Mouse (Mus musculus): ENCODE data around the gene Gm49322. TPM values are rescaled to one million over a fixed set of nuclear protein-coding genes. Genes with fewer than 3 reads are reported as not detected.
A peak's percentile ranks its signal among the peaks of the same experiment; 100 is the strongest.

Gene Gm49322
- polyA plus RNA-seq, 1 experiment = 1.9 TPM

GRCm38 (mm10) chr10:80618181-80618580, 12.4 kb downstream of the Gm49322 start:
- TF ChIP-seq CTCF (IDR thresholded peaks at IDR 0.05; ENCODE audit: control insufficient read depth, insufficient read depth, insufficient replicate concordance, low read depth, low read length) = 0 out of 2 replicates have a peak, but pooled peaks have one; percentile 3
- TF ChIP-seq POLR2A (IDR thresholded peaks at IDR 0.05; ENCODE audit: control insufficient read depth, low read depth, low read length) = no peak
- Histone ChIP-seq H3K36me3 (ENCODE audit: control insufficient read depth, insufficient read depth, low read length) (no peaks in the 10 kb centered on the region), H3K4me1 (ENCODE audit: control insufficient read depth, insufficient read depth, low read length) (peaks cover 6% of the 10 kb centered on the region), H3K27me3 (ENCODE audit: control insufficient read depth, insufficient read depth, low read length) (no peaks in the 10 kb centered on the region), H3K4me3 (ENCODE audit: control insufficient read depth, low read depth, low read length) (no peak overlapping the region), H3K27ac (ENCODE audit: control insufficient read depth, insufficient read depth, low read depth, low read length) (no peak overlapping the region)

- Histone ChIP-seq H3K27ac (ENCODE audit: control insufficient read depth, insufficient read depth, low read depth, low read length) (0 out of 2 replicates have a peak overlapping the region, but pooled peaks have one; percentile 24), H3K4me3 (ENCODE audit: control insufficient read depth, low read depth, low read length) (peak overlapping the region; percentile 97), H3K27me3 (ENCODE audit: control insufficient read depth, insufficient read depth, low read length) (no peaks in the 10 kb centered on the region), H3K4me1 (ENCODE audit: control insufficient read depth, insufficient read depth, low read length) (peaks cover 15% of the 10 kb centered on the region), H3K36me3 (ENCODE audit: control insufficient read depth, insufficient read depth, low read length) (no peaks in the 10 kb centered on the region)
- TF ChIP-seq POLR2A (IDR thresholded peaks at IDR 0.05; ENCODE audit: control insufficient read depth, low read depth, low read length) = no peak
- TF ChIP-seq CTCF (IDR thresholded peaks at IDR 0.05; ENCODE audit: control insufficient read depth, insufficient read depth, insufficient replicate concordance, low read depth, low read length) = no peak
These were observed 13.8 kb downstream of the Gm49322 start for GRCm38 (mm10) chr10:80619465-80620244.

GRCm38 (mm10) chr10:80620365-80620764, 14.5 kb downstream of the Gm49322 start:
- TF ChIP-seq CTCF (IDR thresholded peaks at IDR 0.05; ENCODE audit: control insufficient read depth, insufficient read depth, insufficient replicate concordance, low read depth, low read length) (no peak), POLR2A (IDR thresholded peaks at IDR 0.05; ENCODE audit: control insufficient read depth, low read depth, low read length) (no peak)
- Histone ChIP-seq H3K27me3 (ENCODE audit: control insufficient read depth, insufficient read depth, low read length) (no peaks in the 10 kb centered on the region), H3K36me3 (ENCODE audit: control insufficient read depth, insufficient read depth, low read length) (no peaks in the 10 kb centered on the region), H3K4me3 (ENCODE audit: control insufficient read depth, low read depth, low read length) (peak overlapping the region; percentile 97), H3K27ac (ENCODE audit: control insufficient read depth, insufficient read depth, low read depth, low read length) (no peak overlapping the region), H3K4me1 (ENCODE audit: control insufficient read depth, insufficient read depth, low read length) (peaks cover 15% of the 10 kb centered on the region)

GRCm38 (mm10) chr10:80620796-80621689, 15.2 kb downstream of the Gm49322 start:
- no peaks in the 10 kb centered on the region for H3K36me3 ChIP-seq (ENCODE audit: control insufficient read depth, insufficient read depth, low read length)

DNA sequence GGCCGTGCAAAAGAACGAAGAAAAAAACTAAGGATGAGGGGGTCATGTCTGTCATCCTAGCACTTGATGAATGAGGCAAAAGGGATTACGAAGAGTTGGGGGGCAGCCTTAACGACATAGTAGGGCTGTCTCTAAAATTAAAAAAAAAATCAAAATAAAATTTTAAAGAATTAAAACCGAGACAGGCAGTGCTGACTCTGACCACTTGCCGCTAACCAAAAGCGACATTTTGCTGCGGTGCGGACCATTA, 15.8 kb downstream of the Gm49322 start:
- Histone ChIP-seq H3K27ac (ENCODE audit: control insufficient read depth, insufficient read depth, low read depth, low read length) (peak overlapping the region; percentile 99), H3K27me3 (ENCODE audit: control insufficient read depth, insufficient read depth, low read length) (no peaks in the 10 kb centered on the region), H3K36me3 (ENCODE audit: control insufficient read depth, insufficient read depth, low read length) (no peaks in the 10 kb centered on the region), H3K4me1 (ENCODE audit: control insufficient read depth, insufficient read depth, low read length) (peaks cover 15% of the 10 kb centered on the region), H3K4me3 (ENCODE audit: control insufficient read depth, low read depth, low read length) (peak overlapping the region; percentile 97)
- TF ChIP-seq POLR2A (IDR thresholded peaks at IDR 0.05; ENCODE audit: control insufficient read depth, low read depth, low read length) (no peak), CTCF (IDR thresholded peaks at IDR 0.05; ENCODE audit: control insufficient read depth, insufficient read depth, insufficient replicate concordance, low read depth, low read length) (no peak)

More at GRCm38 (mm10) chr10:80620796-80621689, 15.2 kb downstream of the Gm49322 start:
- Histone ChIP-seq H3K27me3 (ENCODE audit: control insufficient read depth, insufficient read depth, low read length) (no peaks in the 10 kb centered on the region), H3K4me3 (ENCODE audit: control insufficient read depth, low read depth, low read length) (peak overlapping the region; percentile 97), H3K27ac (ENCODE audit: control insufficient read depth, insufficient read depth, low read depth, low read length) (peak overlapping the region; percentile 99), H3K4me1 (ENCODE audit: control insufficient read depth, insufficient read depth, low read length) (peaks cover 15% of the 10 kb centered on the region)
- TF ChIP-seq CTCF (IDR thresholded peaks at IDR 0.05; ENCODE audit: control insufficient read depth, insufficient read depth, insufficient replicate concordance, low read depth, low read length) = no peak
- TF ChIP-seq POLR2A (IDR thresholded peaks at IDR 0.05; ENCODE audit: control insufficient read depth, low read depth, low read length) = no peak

DNA sequence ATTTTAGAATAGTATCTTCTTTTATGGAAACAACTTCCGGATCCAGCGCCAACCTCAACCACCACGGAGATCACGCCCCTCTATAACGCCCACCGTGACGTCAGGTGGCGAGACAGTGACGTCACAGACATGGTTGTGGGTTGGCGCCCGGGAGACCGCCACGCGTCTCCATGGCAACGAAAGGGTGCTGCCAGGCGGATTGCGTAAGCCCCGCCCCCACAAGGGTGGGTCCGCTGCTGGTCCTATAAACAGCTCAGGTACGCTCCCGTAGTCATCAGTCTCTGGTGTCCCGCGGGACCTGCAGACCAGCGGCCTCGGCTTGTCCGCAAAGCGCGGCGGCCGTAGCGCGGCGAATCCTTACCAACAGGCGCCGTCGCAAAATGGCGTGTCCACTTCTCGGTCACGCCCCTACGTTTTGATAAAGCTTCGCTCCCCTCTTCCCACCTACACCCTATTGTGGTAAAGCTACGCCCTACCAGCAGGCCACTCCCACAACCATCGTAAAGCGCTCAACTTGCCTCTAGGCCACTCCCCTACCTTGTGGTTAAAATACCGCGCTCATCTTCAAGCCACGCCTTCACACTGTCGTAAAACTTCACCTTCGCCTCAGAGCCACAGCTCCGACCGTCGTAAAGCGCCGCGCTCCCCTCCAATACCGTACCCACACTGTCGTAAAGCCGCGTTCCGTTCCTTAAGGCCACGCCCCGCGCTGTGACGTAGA, 16.3 kb downstream of the Gm49322 start:
- Histone ChIP-seq H3K27ac (ENCODE audit: control insufficient read depth, insufficient read depth, low read depth, low read length) (peak overlapping the region; percentile 99), H3K4me1 (ENCODE audit: control insufficient read depth, insufficient read depth, low read length) (peaks cover 15% of the 10 kb centered on the region), H3K27me3 (ENCODE audit: control insufficient read depth, insufficient read depth, low read length) (no peaks in the 10 kb centered on the region), H3K4me3 (ENCODE audit: control insufficient read depth, low read depth, low read length) (peak overlapping the region; percentile 97), H3K36me3 (ENCODE audit: control insufficient read depth, insufficient read depth, low read length) (no peaks in the 10 kb centered on the region)
- TF ChIP-seq CTCF (IDR thresholded peaks at IDR 0.05; ENCODE audit: control insufficient read depth, insufficient read depth, insufficient replicate concordance, low read depth, low read length) = 0 out of 2 replicates have a peak, but pooled peaks have one; percentile 2
- peak; percentile 93 for TF ChIP-seq POLR2A (IDR thresholded peaks at IDR 0.05; ENCODE audit: control insufficient read depth, low read depth, low read length)
